Mouse (Mus musculus): ENCODE measurements around the gene Rab21.

DNA sequence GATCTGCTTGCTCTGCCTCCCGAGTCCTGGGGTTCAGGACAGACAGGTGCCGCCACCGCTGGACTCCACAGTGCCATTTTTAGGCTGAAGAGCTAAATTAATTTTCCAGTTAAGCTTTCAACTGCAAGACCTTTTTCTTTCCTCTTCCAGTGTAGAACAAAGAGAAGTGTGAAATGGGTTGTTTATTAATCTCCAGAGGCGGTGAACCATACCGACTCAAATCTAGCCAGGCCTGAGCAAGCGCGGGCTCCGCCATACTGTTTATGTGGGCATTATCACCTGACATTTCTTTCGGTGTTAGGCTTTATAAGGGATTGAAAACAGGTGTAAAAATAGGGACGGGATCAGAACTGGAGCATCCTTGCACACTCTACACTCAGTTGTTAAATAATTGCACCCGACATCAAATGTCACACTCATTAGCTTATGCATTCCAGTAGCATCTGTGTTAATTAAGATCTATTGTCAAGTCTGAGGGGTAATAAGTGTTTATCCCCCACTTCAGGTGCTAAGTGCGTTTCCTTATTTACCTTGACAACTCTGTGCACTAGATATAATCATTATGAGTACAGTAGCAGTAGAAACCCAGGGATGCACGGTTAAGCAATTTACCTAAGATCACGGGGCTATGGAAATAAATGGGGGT lies 1.6 kb downstream of the Rab21 start:
- TF ChIP-seq GATA1 (IDR thresholded peaks at IDR 0.05; ENCODE audit: borderline replicate concordance, low read length) (no peak), FLI1 (IDR thresholded peaks at IDR 0.05; ENCODE audit: low read length) (no peak)
